Mouse (Mus musculus) embryonic fibroblast, embryonic 13.5 days (primary cell): ENCODE data around the gene Dennd1a.

Experiments
- CTCF ChIP-seq: IDR thresholded peaks from 2 replicates; pipeline ENCODE4 v1.5.1; 2011; ENCODE audit warnings: mild to moderate bottlenecking, control low read depth, low read length, moderate library complexity, borderline replicate concordance; ENCODE audit not compliant: insufficient read depth
- POLR2A ChIP-seq: IDR thresholded peaks from 2 replicates; pipeline ENCODE4 v1.6.1; 2011; ENCODE audit warnings: low read depth, mild to moderate bottlenecking, control low read depth, low read length, moderate library complexity

- TF ChIP-seq CTCF (no peak), POLR2A (no peak)
Observed at GRCm38 (mm10) chr2:37819526-37820152, 467.6 kb downstream of the Dennd1a start.
